24 mouse cellular contexts compared by ENCODE assay signal in genomic region chr2:131706565-131706964, GRCm38 (mm10).
DNase-seq lines count a peak whose midpoint lies in the region; ATAC-seq and TF ChIP-seq lines count a peak whose summit lies in the region.
"Had no signal": no experiment of that assay in that cellular context is flagged by ENCODE, and none has a peak within 500 bp of the region (broad histone marks: within the 10 kb centered on the region; RNA-seq: fewer than 3 reads in every experiment).

No protein-coding gene starts in this region.

- peak; percentile 26 for DNase-seq in embryonic facial prominence, embryonic 14.5 days (ENCODE audit: low spot score)
- DNase-seq in embryonic facial prominence, embryonic 10.5 days (ENCODE audit: low spot score): no peak
- DNase-seq in kidney, adult 2 months: peak; percentile 17
- no peak for DNase-seq in lung, adult 18-20 months
- DNase-seq in layer of hippocampus, adult 9-11 months: peak; percentile 58
- no peak for DNase-seq in forebrain, postnatal 0 days
- DNase-seq: adrenal gland, postnatal 25 days; cerebellum, adult 9-11 months; gastrocnemius, adult 2 months; kidney, postnatal 10 days; liver, embryonic 13.5 days; lung, postnatal 14 days; thymus, adult 18-20 months; thymus, postnatal 4 days had no signal

- H3K27me3 ChIP-seq in embryonic facial prominence, embryonic 14.5 days (replicated peaks; ENCODE audit: control insufficient read depth, insufficient read depth, low read length): no peaks in the 10 kb centered on the region
- no peaks in the 10 kb centered on the region for H3K27me3 ChIP-seq in embryonic facial prominence, embryonic 10.5 days (replicated peaks; ENCODE audit: low read depth, poor library complexity, severe bottlenecking)
- H3K27me3 ChIP-seq in kidney, adult 2 months (replicated peaks; ENCODE audit: control insufficient read depth, insufficient read depth, low read length): no peaks in the 10 kb centered on the region
- H3K27me3 ChIP-seq in kidney, embryonic 14.5 days (ENCODE audit: control insufficient read depth, insufficient read depth, low read length): no peaks in the 10 kb centered on the region
- H3K27me3 ChIP-seq in lung, embryonic 16.5 days (ENCODE audit: control insufficient read depth, insufficient read depth, low read depth, low read length): no peaks in the 10 kb centered on the region; the same call in 1 of the 2 replicates
- H3K27me3 ChIP-seq in forebrain, postnatal 0 days (ENCODE audit: insufficient read depth, low read length): no peaks in the 10 kb centered on the region
- H3K27me3 ChIP-seq: embryonic facial prominence, embryonic 12.5 days; forebrain, embryonic 13.5 days; intestine, embryonic 15.5 days; limb, embryonic 13.5 days; liver, embryonic 13.5 days; midbrain, embryonic 13.5 days had no signal

- TF ChIP-seq CTCF in kidney, adult 2 months (conservative IDR thresholded peaks at IDR 0.05; ENCODE audit: insufficient read depth, insufficient read length, low read depth, low read length): no peak
- TF ChIP-seq CTCF in forebrain, postnatal 0 days (IDR thresholded peaks at IDR 0.05; ENCODE audit: low read depth): no peak

- H3K4me3 ChIP-seq in embryonic facial prominence, embryonic 14.5 days (ENCODE audit: low read depth, low read length): no peak overlapping the region
- no peak overlapping the region for H3K4me3 ChIP-seq in embryonic facial prominence, embryonic 10.5 days
- H3K4me3 ChIP-seq in kidney, adult 2 months (ENCODE audit: insufficient read depth, low read depth, low read length): no peak overlapping the region
- no peak overlapping the region for H3K4me3 ChIP-seq in kidney, embryonic 14.5 days (ENCODE audit: low read length)
- H3K4me3 ChIP-seq in lung, embryonic 16.5 days (ENCODE audit: low read length): no peak overlapping the region
- H3K4me3 ChIP-seq in forebrain, postnatal 0 days (ENCODE audit: low read depth, low read length): no peak overlapping the region
- H3K4me3 ChIP-seq: embryonic facial prominence, embryonic 12.5 days; forebrain, embryonic 13.5 days; gastrocnemius, adult 2 months; hindbrain, embryonic 10.5 days; intestine, embryonic 15.5 days; limb, embryonic 13.5 days; liver, embryonic 13.5 days; megakaryocyte, embryonic 14.5 days; midbrain, embryonic 13.5 days had no signal

- H3K36me3 ChIP-seq in embryonic facial prominence, embryonic 14.5 days (ENCODE audit: control insufficient read depth, insufficient read depth, low read length): no peaks in the 10 kb centered on the region
- no peaks in the 10 kb centered on the region for H3K36me3 ChIP-seq in embryonic facial prominence, embryonic 10.5 days (replicated peaks)
- H3K36me3 ChIP-seq in kidney, adult 2 months (ENCODE audit: control insufficient read depth, insufficient read depth, low read length): no peaks in the 10 kb centered on the region
- H3K36me3 ChIP-seq in kidney, embryonic 14.5 days (ENCODE audit: control insufficient read depth, insufficient read depth, low read length): no peaks in the 10 kb centered on the region
- H3K36me3 ChIP-seq in lung, embryonic 16.5 days (ENCODE audit: control insufficient read depth, insufficient read depth, low read length): no peaks in the 10 kb centered on the region
- H3K36me3 ChIP-seq in forebrain, postnatal 0 days (ENCODE audit: insufficient read depth): no peaks in the 10 kb centered on the region
- H3K36me3 ChIP-seq: embryonic facial prominence, embryonic 12.5 days; hindbrain, embryonic 10.5 days; intestine, embryonic 15.5 days; limb, embryonic 13.5 days; liver, embryonic 13.5 days; midbrain, embryonic 13.5 days had no signal

- peaks cover 5% of the 10 kb centered on the region; the same call in 1 of the 2 replicates for H3K4me1 ChIP-seq in embryonic facial prominence, embryonic 14.5 days (ENCODE audit: control insufficient read depth, insufficient read depth, low read length)
- no peaks in the 10 kb centered on the region for H3K4me1 ChIP-seq in embryonic facial prominence, embryonic 10.5 days
- H3K4me1 ChIP-seq in kidney, adult 2 months (ENCODE audit: control insufficient read depth, insufficient read depth, low read length): no peaks in the 10 kb centered on the region
- H3K4me1 ChIP-seq in kidney, embryonic 14.5 days (ENCODE audit: control insufficient read depth, insufficient read depth, low read length): no peaks in the 10 kb centered on the region
- no peaks in the 10 kb centered on the region for H3K4me1 ChIP-seq in lung, embryonic 16.5 days (replicated peaks; ENCODE audit: control insufficient read depth, insufficient read depth, low read length)
- no peaks in the 10 kb centered on the region for H3K4me1 ChIP-seq in forebrain, postnatal 0 days (ENCODE audit: insufficient read depth)
- H3K4me1 ChIP-seq: embryonic facial prominence, embryonic 12.5 days; forebrain, embryonic 13.5 days; hindbrain, embryonic 10.5 days; intestine, embryonic 15.5 days; liver, embryonic 13.5 days; midbrain, embryonic 13.5 days had no signal

- 74% methylated on average over 4 of the region's 4 CpGs for WGBS in embryonic facial prominence, embryonic 14.5 days
- 80% methylated on average over 4 of the region's 4 CpGs for WGBS in embryonic facial prominence, embryonic 10.5 days
- 83% methylated on average over 4 of the region's 4 CpGs for WGBS in kidney, adult 2 months
- 63% methylated on average over 4 of the region's 4 CpGs for WGBS in kidney, embryonic 14.5 days
- WGBS in lung, embryonic 16.5 days: 61% methylated on average over 4 of the region's 4 CpGs
- WGBS in forebrain, postnatal 0 days: 78% methylated on average over 4 of the region's 4 CpGs

- no peak overlapping the region for H3K4me2 ChIP-seq in embryonic facial prominence, embryonic 14.5 days (ENCODE audit: low read depth, low read length)
- no peak overlapping the region for H3K4me2 ChIP-seq in kidney, embryonic 14.5 days (replicated peaks; ENCODE audit: low read depth, low read length)
- no peak overlapping the region for H3K4me2 ChIP-seq in lung, embryonic 16.5 days (ENCODE audit: low read depth, low read length)
- no peak overlapping the region for H3K4me2 ChIP-seq in forebrain, postnatal 0 days (ENCODE audit: low read depth)
- H3K4me2 ChIP-seq: embryonic facial prominence, embryonic 12.5 days; forebrain, embryonic 13.5 days; intestine, embryonic 15.5 days; limb, embryonic 13.5 days; liver, embryonic 13.5 days; midbrain, embryonic 13.5 days had no signal

- H3K9me3 ChIP-seq in embryonic facial prominence, embryonic 14.5 days (ENCODE audit: control insufficient read depth, low read length): no peaks in the 10 kb centered on the region
- H3K9me3 ChIP-seq in embryonic facial prominence, embryonic 10.5 days: no peaks in the 10 kb centered on the region
- H3K9me3 ChIP-seq in kidney, embryonic 14.5 days (ENCODE audit: control insufficient read depth, low read length): no peaks in the 10 kb centered on the region
- no peaks in the 10 kb centered on the region for H3K9me3 ChIP-seq in lung, embryonic 16.5 days (ENCODE audit: control insufficient read depth, low read length)
- H3K9me3 ChIP-seq in forebrain, postnatal 0 days (ENCODE audit: low read length): no peaks in the 10 kb centered on the region
- H3K9me3 ChIP-seq: embryonic facial prominence, embryonic 12.5 days; forebrain, embryonic 13.5 days; hindbrain, embryonic 10.5 days; intestine, embryonic 15.5 days; liver, embryonic 13.5 days; midbrain, embryonic 13.5 days had no signal

- ATAC-seq in embryonic facial prominence, embryonic 14.5 days (ENCODE audit: low read depth): 0 out of 2 replicates have a peak, but pooled peaks have one; percentile 18
- ATAC-seq in kidney, embryonic 14.5 days (ENCODE audit: low FRiP score, low TSS enrichment): no peak
- peak; percentile 62; the same call in 1 of the 2 replicates for ATAC-seq in lung, embryonic 16.5 days (ENCODE audit: low read depth)
- ATAC-seq in forebrain, postnatal 0 days: no peak
- ATAC-seq: forebrain, embryonic 13.5 days; hindbrain, embryonic 16.5 days; intestine, embryonic 15.5 days; midbrain, embryonic 13.5 days had no signal

- no peak overlapping the region for H3K9ac ChIP-seq in embryonic facial prominence, embryonic 14.5 days (ENCODE audit: low read depth, low read length)
- H3K9ac ChIP-seq in kidney, embryonic 14.5 days (ENCODE audit: low read depth, low read length): no peak overlapping the region
- H3K9ac ChIP-seq in lung, embryonic 16.5 days (ENCODE audit: low read length): no peak overlapping the region
- no peak overlapping the region for H3K9ac ChIP-seq in forebrain, postnatal 0 days
- H3K9ac ChIP-seq: embryonic facial prominence, embryonic 12.5 days; forebrain, embryonic 13.5 days; intestine, embryonic 15.5 days; limb, embryonic 13.5 days; liver, embryonic 13.5 days; midbrain, embryonic 13.5 days had no signal

- TF ChIP-seq POLR2A in kidney, adult 2 months (IDR thresholded peaks at IDR 0.05; ENCODE audit: low read depth, low read length): no peak

- H3K27ac ChIP-seq in embryonic facial prominence, embryonic 14.5 days (replicated peaks; ENCODE audit: low read depth, low read length): no peak overlapping the region
- no peak overlapping the region for H3K27ac ChIP-seq in embryonic facial prominence, embryonic 10.5 days (replicated peaks)
- no peak overlapping the region for H3K27ac ChIP-seq in kidney, adult 2 months (ENCODE audit: insufficient read depth, low read depth, low read length)
- no peak overlapping the region for H3K27ac ChIP-seq in kidney, embryonic 14.5 days (ENCODE audit: low read depth, low read length)
- no peak overlapping the region for H3K27ac ChIP-seq in lung, embryonic 16.5 days (ENCODE audit: low read length)
- no peak overlapping the region for H3K27ac ChIP-seq in forebrain, postnatal 0 days (ENCODE audit: low read depth, low read length)
- H3K27ac ChIP-seq: embryonic facial prominence, embryonic 12.5 days; forebrain, embryonic 13.5 days; gastrocnemius, adult 2 months; hindbrain, embryonic 10.5 days; intestine, embryonic 15.5 days; limb, embryonic 13.5 days; liver, embryonic 13.5 days; midbrain, embryonic 13.5 days had no signal

Comparison
In these comparisons a context has a peak if more than half of its experiments do, and no peak if none do; other contexts are left out.
1. DNase-seq: peak in embryonic facial prominence, embryonic 14.5 days (single experiment), kidney, adult 2 months (single experiment) and layer of hippocampus, adult 9-11 months (single experiment); none in embryonic facial prominence, embryonic 10.5 days (single experiment), lung, adult 18-20 months (0 of 2) and forebrain, postnatal 0 days (single experiment).
2. ATAC-seq: peak in embryonic facial prominence, embryonic 14.5 days (single experiment) and lung, embryonic 16.5 days (single experiment); none in kidney, embryonic 14.5 days (single experiment) and forebrain, postnatal 0 days (single experiment).